Mouse (Mus musculus): ENCODE measurements around the gene 4930572O03Rik. TPM values are rescaled to one million over a fixed set of nuclear protein-coding genes. Genes with fewer than 3 reads are reported as not detected.
"Not testable (repeated sequence)": the region's sequence is repeated elsewhere in the genome, so short reads cannot be mapped to it uniquely, and the experiment has no call there.

Gene 4930572O03Rik
- polyA plus RNA-seq, 1 experiment from 2014 or later: not detected

GRCm38 (mm10) chr5:15677750-15678149 is 20.9 kb upstream of the 4930572O03Rik start:
- H3K27ac ChIP-seq (ENCODE audit: poor library complexity, severe bottlenecking); H3K4me2 ChIP-seq; H3K27me3 ChIP-seq (replicated peaks); H3K36me3 ChIP-seq; H3K4me3 ChIP-seq; H3K9ac ChIP-seq; H3K4me1 ChIP-seq (replicated peaks): not testable (repeated sequence)
- peak; percentile 79 for ATAC-seq (ENCODE audit: insufficient number of reproducible peaks, low FRiP score)
- 69% methylated on average over 4 of the region's 4 CpGs for WGBS
- H3K9me3 ChIP-seq (replicated peaks): peaks cover 26% of the 10 kb centered on the region

GRCm38 (mm10) chr5:15674429-15675244 is 17.8 kb upstream of the 4930572O03Rik start:
- H3K4me2 ChIP-seq; H3K36me3 ChIP-seq; H3K27me3 ChIP-seq (replicated peaks); H3K4me3 ChIP-seq; H3K4me1 ChIP-seq (replicated peaks); H3K9ac ChIP-seq; H3K27ac ChIP-seq (ENCODE audit: poor library complexity, severe bottlenecking): not testable (repeated sequence)
- H3K9me3 ChIP-seq (replicated peaks): peaks cover 22% of the 10 kb centered on the region
- peak; percentile 83 for ATAC-seq (ENCODE audit: insufficient number of reproducible peaks, low FRiP score)
- 82% methylated on average over 6 of the region's 8 CpGs for WGBS

- peaks cover 19% of the 10 kb centered on the region for H3K9me3 ChIP-seq (replicated peaks)
- H3K27me3 ChIP-seq (replicated peaks); H3K4me3 ChIP-seq; H3K27ac ChIP-seq (ENCODE audit: poor library complexity, severe bottlenecking); H3K4me1 ChIP-seq (replicated peaks); H3K4me2 ChIP-seq; H3K36me3 ChIP-seq; H3K9ac ChIP-seq: not testable (repeated sequence)
- 69% methylated on average over 2 of the region's 2 CpGs for WGBS
- peak; percentile 74; the same call in 1 of the 2 replicates for ATAC-seq (ENCODE audit: insufficient number of reproducible peaks, low FRiP score)
Observed at GRCm38 (mm10) chr5:15673989-15674388, 17.1 kb upstream of the 4930572O03Rik start.

GRCm38 (mm10) chr5:15670789-15671188 is 13.9 kb upstream of the 4930572O03Rik start:
- H3K9ac ChIP-seq; H3K27ac ChIP-seq (ENCODE audit: poor library complexity, severe bottlenecking); H3K4me2 ChIP-seq; H3K27me3 ChIP-seq (replicated peaks); H3K4me1 ChIP-seq (replicated peaks); ATAC-seq (ENCODE audit: insufficient number of reproducible peaks, low FRiP score); H3K36me3 ChIP-seq; H3K4me3 ChIP-seq: not testable (repeated sequence)
- peaks cover 14% of the 10 kb centered on the region for H3K9me3 ChIP-seq (replicated peaks)
- 80% methylated on average over 9 of the region's 18 CpGs for WGBS

- H3K27ac ChIP-seq (ENCODE audit: poor library complexity, severe bottlenecking); H3K4me3 ChIP-seq; ATAC-seq (ENCODE audit: insufficient number of reproducible peaks, low FRiP score); H3K36me3 ChIP-seq; H3K4me2 ChIP-seq; H3K9me3 ChIP-seq (replicated peaks); H3K27me3 ChIP-seq (replicated peaks); H3K9ac ChIP-seq; H3K4me1 ChIP-seq (replicated peaks): not testable (repeated sequence)
- 69% methylated on average over 7 of the region's 7 CpGs for WGBS
Observed at GRCm38 (mm10) chr5:15663847-15664246, 7.0 kb upstream of the 4930572O03Rik start.

- not testable (repeated sequence) for ATAC-seq (ENCODE audit: insufficient number of reproducible peaks, low FRiP score); H3K4me3 ChIP-seq
Observed at GRCm38 (mm10) chr5:15652334-15652733, 4.5 kb downstream of the 4930572O03Rik start.

GRCm38 (mm10) chr5:15645707-15646106 is 11.2 kb downstream of the 4930572O03Rik start:
- not testable (repeated sequence) for ATAC-seq (ENCODE audit: insufficient number of reproducible peaks, low FRiP score); H3K27ac ChIP-seq (ENCODE audit: poor library complexity, severe bottlenecking); H3K36me3 ChIP-seq; H3K4me1 ChIP-seq (replicated peaks); H3K9me3 ChIP-seq (replicated peaks); H3K4me2 ChIP-seq; H3K4me3 ChIP-seq; H3K9ac ChIP-seq; H3K27me3 ChIP-seq (replicated peaks)
- 22% methylated on average over 6 of the region's 6 CpGs for WGBS

More at GRCm38 (mm10) chr5:15652334-15652733, 4.5 kb downstream of the 4930572O03Rik start:
- not testable (repeated sequence) for H3K4me2 ChIP-seq; H3K27me3 ChIP-seq (replicated peaks); H3K9me3 ChIP-seq (replicated peaks); H3K36me3 ChIP-seq; H3K9ac ChIP-seq; H3K4me1 ChIP-seq (replicated peaks); H3K27ac ChIP-seq (ENCODE audit: poor library complexity, severe bottlenecking)
- 74% methylated on average over 2 of the region's 2 CpGs for WGBS

GRCm38 (mm10) chr5:15637637-15638036 is 19.2 kb downstream of the 4930572O03Rik start:
- H3K4me1 ChIP-seq (replicated peaks); H3K9ac ChIP-seq; H3K9me3 ChIP-seq (replicated peaks); H3K27me3 ChIP-seq (replicated peaks); H3K27ac ChIP-seq (ENCODE audit: poor library complexity, severe bottlenecking); H3K4me3 ChIP-seq; H3K36me3 ChIP-seq; H3K4me2 ChIP-seq: not testable (repeated sequence)
- 44% methylated on average over 2 of the region's 2 CpGs for WGBS
- ATAC-seq (ENCODE audit: insufficient number of reproducible peaks, low FRiP score): 0 out of 2 replicates have a peak, but pooled peaks have one; percentile 22

GRCm38 (mm10) chr5:15630068-15630467 is 26.8 kb downstream of the 4930572O03Rik start:
- H3K9me3 ChIP-seq (replicated peaks): peaks cover 11% of the 10 kb centered on the region; the same call in 1 of the 2 replicates
- not testable (repeated sequence) for ATAC-seq (ENCODE audit: insufficient number of reproducible peaks, low FRiP score); H3K4me3 ChIP-seq; H3K27ac ChIP-seq (ENCODE audit: poor library complexity, severe bottlenecking); H3K4me2 ChIP-seq; H3K9ac ChIP-seq; H3K4me1 ChIP-seq (replicated peaks); H3K27me3 ChIP-seq (replicated peaks); H3K36me3 ChIP-seq
- WGBS: 25% methylated on average over 5 of the region's 5 CpGs

- not testable (repeated sequence) for H3K36me3 ChIP-seq; H3K27ac ChIP-seq (ENCODE audit: poor library complexity, severe bottlenecking); H3K4me3 ChIP-seq; H3K9ac ChIP-seq; H3K4me2 ChIP-seq; H3K4me1 ChIP-seq (replicated peaks); ATAC-seq (ENCODE audit: insufficient number of reproducible peaks, low FRiP score); H3K27me3 ChIP-seq (replicated peaks); H3K9me3 ChIP-seq (replicated peaks)
- WGBS: 22% methylated on average over 1 of the region's 1 CpGs
Observed at GRCm38 (mm10) chr5:15628136-15628535, 28.7 kb downstream of the 4930572O03Rik start.

GRCm38 (mm10) chr5:15618764-15619163 is 38.1 kb downstream of the 4930572O03Rik start, which contains the start of gene Speer4d:
Gene Speer4d, plus strand, starts transcription at chr5:15619064.
- H3K4me3 ChIP-seq; H3K4me1 ChIP-seq (replicated peaks); H3K9ac ChIP-seq; ATAC-seq (ENCODE audit: insufficient number of reproducible peaks, low FRiP score); H3K36me3 ChIP-seq; H3K4me2 ChIP-seq; H3K27me3 ChIP-seq (replicated peaks); H3K27ac ChIP-seq (ENCODE audit: poor library complexity, severe bottlenecking); H3K9me3 ChIP-seq (replicated peaks): not testable (repeated sequence)
- 39% methylated on average over 1 of the region's 1 CpGs for WGBS

GRCm38 (mm10) chr5:15616195-15616594 is 40.7 kb downstream of the 4930572O03Rik start:
- H3K9me3 ChIP-seq (replicated peaks): peaks cover 12% of the 10 kb centered on the region
- not testable (repeated sequence) for H3K4me3 ChIP-seq; H3K36me3 ChIP-seq; H3K27ac ChIP-seq (ENCODE audit: poor library complexity, severe bottlenecking); H3K4me2 ChIP-seq; H3K27me3 ChIP-seq (replicated peaks); H3K9ac ChIP-seq; H3K4me1 ChIP-seq (replicated peaks); ATAC-seq (ENCODE audit: insufficient number of reproducible peaks, low FRiP score)
- 71% methylated on average over 3 of the region's 3 CpGs for WGBS

All from heart, embryonic 12.5 days (tissue).